ENCODE assay signal across 29 mouse cellular contexts in the genomic region with DNA sequence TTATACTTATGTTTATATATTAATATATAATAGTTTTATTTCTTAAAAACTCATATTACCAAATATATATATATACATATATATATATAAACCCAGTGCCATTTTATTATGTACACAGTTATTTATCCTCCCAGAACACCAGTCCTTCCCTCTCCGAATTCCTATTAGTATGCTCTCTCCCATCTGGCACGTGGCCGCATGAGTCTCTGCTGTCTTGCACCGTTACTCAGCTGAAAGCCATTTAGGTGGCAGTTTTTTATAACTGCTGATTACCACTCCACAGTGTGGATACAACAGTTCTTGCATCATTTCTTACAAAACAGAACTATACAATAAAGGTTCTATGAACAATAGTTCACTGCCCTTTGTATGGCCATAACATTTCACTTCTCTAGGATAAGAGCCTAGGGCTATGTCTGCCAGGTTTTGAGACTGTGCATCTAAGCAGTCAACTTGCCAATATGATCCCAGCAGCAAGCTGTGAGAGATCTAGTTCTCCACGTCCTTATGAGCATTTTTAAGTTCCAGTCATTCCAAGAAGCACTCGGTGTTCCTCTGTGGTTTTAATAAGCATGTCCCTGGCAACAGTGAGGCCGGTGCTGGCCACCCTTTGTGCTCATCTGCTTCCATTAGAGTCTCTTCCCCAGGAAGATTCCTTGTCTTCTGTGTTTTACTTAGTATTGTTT. TPM values are rescaled to one million over a fixed set of nuclear protein-coding genes. Genes with fewer than 3 reads are reported as not detected.
DNase-seq lines count a peak whose midpoint lies in the region; ATAC-seq and TF ChIP-seq lines count a peak whose summit lies in the region.
"Had no signal": no experiment of that assay in that cellular context is flagged by ENCODE, and none has a peak within 500 bp of the region (broad histone marks: within the 10 kb centered on the region; RNA-seq: fewer than 3 reads in every experiment).

No protein-coding gene starts in this region.

- no peak for TF ChIP-seq CTCF in layer of hippocampus, adult 2 months (conservative IDR thresholded peaks at IDR 0.05)

- peak; percentile 11 for DNase-seq in cerebellum, adult 11-12 months
- DNase-seq in forebrain, embryonic 10.5 days (ENCODE audit: extremely low spot score, low spot score), result no peak
- peak; percentile 3 to 5 for DNase-seq in layer of hippocampus, postnatal 14 days (ENCODE audit: low spot score in 2 of 2)
- DNase-seq in layer of hippocampus, adult 2 months (ENCODE audit: low spot score in 2 of 2), result no peak
- peak; percentile 56 for DNase-seq in brain, adult 2 months (ENCODE audit: low read depth, low spot score)
- no peak for DNase-seq in adrenal gland, adult 2 months
- DNase-seq: heart, adult 11 months; heart, postnatal 10 days; kidney, postnatal 4 days; layer of hippocampus, adult 9-11 months; liver; thymus, postnatal 25 days had no signal

- H3K27ac ChIP-seq in forebrain, embryonic 15.5 days (replicated peaks), result peak overlapping the region; percentile 23
- no peak overlapping the region for H3K27ac ChIP-seq in forebrain, embryonic 10.5 days
- no peak overlapping the region for H3K27ac ChIP-seq in layer of hippocampus, adult 2 months
- H3K27ac ChIP-seq: embryonic facial prominence, embryonic 12.5 days; forebrain, embryonic 12.5 days; hindbrain, embryonic 10.5 days; kidney, embryonic 15.5 days; left cerebral cortex, adult 2 months; liver, embryonic 15.5 days; lung, embryonic 15.5 days; macrophage; midbrain, embryonic 15.5 days had no signal

- no peak overlapping the region for H3K4me2 ChIP-seq in forebrain, embryonic 15.5 days (replicated peaks)
- H3K4me2 ChIP-seq: embryonic facial prominence, embryonic 12.5 days; forebrain, embryonic 12.5 days; heart, embryonic 11.5 days; kidney, embryonic 15.5 days; liver, embryonic 15.5 days; lung, embryonic 15.5 days; midbrain, embryonic 15.5 days had no signal

- no peak overlapping the region for H3K4me3 ChIP-seq in forebrain, embryonic 15.5 days
- H3K4me3 ChIP-seq in forebrain, embryonic 10.5 days, result no peak overlapping the region
- no peak overlapping the region for H3K4me3 ChIP-seq in layer of hippocampus, adult 2 months
- H3K4me3 ChIP-seq: embryonic facial prominence, embryonic 12.5 days; forebrain, embryonic 12.5 days; hindbrain, embryonic 10.5 days; kidney, embryonic 15.5 days; left cerebral cortex, adult 2 months; liver, embryonic 15.5 days; lung, embryonic 15.5 days; midbrain, embryonic 15.5 days had no signal

- ATAC-seq in cerebellum, adult (ENCODE audit: insufficient number of reproducible peaks, low FRiP score, low TSS enrichment), result no peak; the same call in 1 of the 2 replicates
- ATAC-seq in forebrain, embryonic 15.5 days (replicated peaks), result 0 out of 2 replicates have a peak, but pooled peaks have one; percentile 38
- ATAC-seq: intestine, postnatal 0 days; midbrain, embryonic 15.5 days had no signal

- no peaks in the 10 kb centered on the region for H3K9me3 ChIP-seq in forebrain, embryonic 15.5 days
- H3K9me3 ChIP-seq in forebrain, embryonic 10.5 days, result no peaks in the 10 kb centered on the region
- H3K9me3 ChIP-seq: embryonic facial prominence, embryonic 12.5 days; forebrain, embryonic 12.5 days; hindbrain, embryonic 10.5 days; kidney, embryonic 15.5 days; liver, embryonic 15.5 days; lung, embryonic 15.5 days; midbrain, embryonic 15.5 days had no signal

- peaks cover 6% of the 10 kb centered on the region; the same call in 1 of the 2 replicates for H3K4me1 ChIP-seq in forebrain, embryonic 15.5 days
- no peaks in the 10 kb centered on the region for H3K4me1 ChIP-seq in forebrain, embryonic 10.5 days
- H3K4me1 ChIP-seq: embryonic facial prominence, embryonic 12.5 days; forebrain, embryonic 12.5 days; hindbrain, embryonic 10.5 days; kidney, embryonic 15.5 days; liver, embryonic 15.5 days; lung, embryonic 15.5 days; midbrain, embryonic 15.5 days had no signal

- H3K27me3 ChIP-seq in forebrain, embryonic 15.5 days, result no peaks in the 10 kb centered on the region
- H3K27me3 ChIP-seq in forebrain, embryonic 10.5 days (ENCODE audit: poor library complexity, severe bottlenecking), result no peaks in the 10 kb centered on the region
- H3K27me3 ChIP-seq: embryonic facial prominence, embryonic 12.5 days; forebrain, embryonic 12.5 days; kidney, embryonic 15.5 days; liver, embryonic 15.5 days; lung, embryonic 15.5 days; midbrain, embryonic 15.5 days had no signal

- H3K9ac ChIP-seq in forebrain, embryonic 15.5 days (replicated peaks), result no peak overlapping the region
- H3K9ac ChIP-seq: embryonic facial prominence, embryonic 12.5 days; forebrain, embryonic 12.5 days; kidney, embryonic 15.5 days; liver, embryonic 15.5 days; lung, embryonic 15.5 days; midbrain, embryonic 15.5 days had no signal

- WGBS in forebrain, embryonic 15.5 days, result 59% methylated on average over 7 of the region's 7 CpGs
- WGBS in forebrain, embryonic 10.5 days, result 90% methylated on average over 7 of the region's 7 CpGs

- H3K36me3 ChIP-seq in forebrain, embryonic 15.5 days, result peaks cover 38% of the 10 kb centered on the region
- H3K36me3 ChIP-seq in forebrain, embryonic 10.5 days (replicated peaks), result peaks cover 90% of the 10 kb centered on the region

RNA-seq across cellular contexts. Expression of a gene that starts 12.3 kb away (rescaled TPM):
- not detected in 2 replicates for polyA plus RNA-seq in forebrain, embryonic 15.5 days (2015; fragmentation: Nextera tagmentation; extraction: Ambion mirVana)
- not detected in 2 replicates for polyA plus RNA-seq in forebrain, embryonic 10.5 days (2016; fragmentation: Nextera tagmentation; extraction: Ambion mirVana)
- not detected for total RNA-seq in layer of hippocampus, postnatal 14 days (2021)
- not detected for total RNA-seq in layer of hippocampus, adult 2 months (2021)
- not detected for total RNA-seq in adrenal gland, adult 2 months (2021)
- polyA plus RNA-seq in adrenal gland, adult 2 months (2012; rRNA removed), result not detected in 2 replicates
- total RNA-seq: adrenal gland, adult 18-20 months; heart, postnatal 10 days; left cerebral cortex, adult 2 months; left cerebral cortex, postnatal 36 days had no signal
- polyA plus RNA-seq: embryonic facial prominence, embryonic 12.5 days; forebrain, embryonic 12.5 days; heart, embryonic 11.5 days; hindbrain, embryonic 10.5 days; intestine, postnatal 0 days; kidney, embryonic 15.5 days; liver, embryonic 15.5 days; lung, embryonic 15.5 days; macrophage; midbrain, embryonic 15.5 days; neural tube, embryonic 14.5 days; stomach, embryonic 14.5 days had no signal

RNA-seq across cellular contexts. Expression of a gene that starts 16.6 kb away (rescaled TPM):
- polyA plus RNA-seq in forebrain, embryonic 15.5 days (2015; fragmentation: Nextera tagmentation; extraction: Ambion mirVana), result 21.9 and 24.2 TPM in 2 replicates
- polyA plus RNA-seq in forebrain, embryonic 10.5 days (2016; fragmentation: Nextera tagmentation; extraction: Ambion mirVana), result 21.3 and 22.7 TPM in 2 replicates
- total RNA-seq in layer of hippocampus, postnatal 14 days (2021), result 10 to 100 TPM; 30.5 to 31.0 TPM
- total RNA-seq in layer of hippocampus, adult 2 months (2021), result 10 to 100 TPM; 25.7 to 32.2 TPM
- 10 to 100 TPM; 13.0 to 13.1 TPM for total RNA-seq in adrenal gland, adult 2 months (2021)
- polyA plus RNA-seq in adrenal gland, adult 2 months (2012; rRNA removed), result 6.6 and 8.8 TPM in 2 replicates

RNA-seq across cellular contexts. Expression of a gene that starts 16.7 kb away (rescaled TPM):
- polyA plus RNA-seq in forebrain, embryonic 15.5 days (2015; fragmentation: Nextera tagmentation; extraction: Ambion mirVana), result not detected in 2 replicates
- not detected in 2 replicates for polyA plus RNA-seq in forebrain, embryonic 10.5 days (2016; fragmentation: Nextera tagmentation; extraction: Ambion mirVana)
- not detected for total RNA-seq in layer of hippocampus, postnatal 14 days (2021)
- not detected for total RNA-seq in layer of hippocampus, adult 2 months (2021)
- not detected for total RNA-seq in adrenal gland, adult 2 months (2021)
- polyA plus RNA-seq in adrenal gland, adult 2 months (2012; rRNA removed), result not detected in 2 replicates
- total RNA-seq: adrenal gland, adult 18-20 months; heart, postnatal 10 days; left cerebral cortex, adult 2 months; left cerebral cortex, postnatal 36 days had no signal
- polyA plus RNA-seq: embryonic facial prominence, embryonic 12.5 days; forebrain, embryonic 12.5 days; heart, embryonic 11.5 days; hindbrain, embryonic 10.5 days; intestine, postnatal 0 days; kidney, embryonic 15.5 days; liver, embryonic 15.5 days; lung, embryonic 15.5 days; macrophage; midbrain, embryonic 15.5 days; neural tube, embryonic 14.5 days; stomach, embryonic 14.5 days had no signal

RNA-seq across cellular contexts. Expression of a gene that starts 23.9 kb away (rescaled TPM):
- polyA plus RNA-seq in forebrain, embryonic 15.5 days (2015; fragmentation: Nextera tagmentation; extraction: Ambion mirVana), result not detected in 2 replicates
- not detected in 2 replicates for polyA plus RNA-seq in forebrain, embryonic 10.5 days (2016; fragmentation: Nextera tagmentation; extraction: Ambion mirVana)
- under 1 TPM; 0.17 to 0.28 TPM for total RNA-seq in layer of hippocampus, postnatal 14 days (2021)
- total RNA-seq in layer of hippocampus, adult 2 months (2021), result under 1 TPM in 1 of 2 experiments, not detected in 1; 0.15 TPM
- not detected for total RNA-seq in adrenal gland, adult 2 months (2021)
- polyA plus RNA-seq in adrenal gland, adult 2 months (2012; rRNA removed), result not detected in 2 replicates
- total RNA-seq: adrenal gland, adult 18-20 months; heart, postnatal 10 days had no signal
- polyA plus RNA-seq: embryonic facial prominence, embryonic 12.5 days; forebrain, embryonic 12.5 days; hindbrain, embryonic 10.5 days; kidney, embryonic 15.5 days; liver, embryonic 15.5 days; macrophage; midbrain, embryonic 15.5 days; neural tube, embryonic 14.5 days; stomach, embryonic 14.5 days had no signal

RNA-seq across cellular contexts. Expression of a gene that starts 24.9 kb away (rescaled TPM):
- polyA plus RNA-seq in forebrain, embryonic 15.5 days (2015; fragmentation: Nextera tagmentation; extraction: Ambion mirVana), result 33.7 TPM in 2 replicates
- 71.0 and 71.4 TPM in 2 replicates for polyA plus RNA-seq in forebrain, embryonic 10.5 days (2016; fragmentation: Nextera tagmentation; extraction: Ambion mirVana)
- 10 to 100 TPM; 42.2 to 51.4 TPM for total RNA-seq in layer of hippocampus, postnatal 14 days (2021)
- total RNA-seq in layer of hippocampus, adult 2 months (2021), result 10 to 100 TPM; 50.1 to 57.4 TPM
- 10 to 100 TPM; 21.3 to 26.2 TPM for total RNA-seq in adrenal gland, adult 2 months (2021)
- 71.2 and 91.3 TPM in 2 replicates for polyA plus RNA-seq in adrenal gland, adult 2 months (2012; rRNA removed)

Comparison
In these comparisons a context has a peak if more than half of its experiments do, and no peak if none do; other contexts are left out.
1. DNase-seq: peak in cerebellum, adult 11-12 months (single experiment), layer of hippocampus, postnatal 14 days (2 of 2) and brain, adult 2 months (single experiment); none in forebrain, embryonic 10.5 days (single experiment), layer of hippocampus, adult 2 months (0 of 2) and adrenal gland, adult 2 months (single experiment).